Mouse (Mus musculus) heart, postnatal 10 days (tissue): ENCODE results near the gene Rab33b. TPM values are rescaled to one million over a fixed set of nuclear protein-coding genes. Genes with fewer than 3 reads are reported as not detected.

Experiments
- total RNA-seq, 2 experiments: library from RNA; stranded (reverse); gene quantifications; 2 replicates each; pipeline ENCODE4 v1.2.3; 2021

Rab33b gene
- total RNA-seq, 2 experiments from 2014 or later, result 9.8 to 13.9 TPM

Other genes starting within 250 kb of the Rab33b start
- 10 to 100 TPM; 79.8 to 85.1 TPM for gene Elf2, start 143.3 kb upstream of the Rab33b start, total RNA-seq
- under 1 TPM; 0.42 to 0.48 TPM for gene Mgarp, start 87.2 kb upstream of the Rab33b start, total RNA-seq
- gene Ndufc1, start 74.9 kb upstream of the Rab33b start, total RNA-seq, result 1,000 to 10,000 TPM; 1,294 to 1,362 TPM
- 10 to 100 TPM; 48.4 to 48.6 TPM for gene Naa15, start 68.8 kb upstream of the Rab33b start, total RNA-seq
- gene Setd7, start 77.0 kb downstream of the Rab33b start, total RNA-seq, result 10 to 100 TPM; 57.0 to 67.0 TPM
- gene Mgst2, start 176.4 kb downstream of the Rab33b start, total RNA-seq, result 1 to 10 TPM in 1 of 2 experiments, under 1 TPM in 1; 0.35 to 2.1 TPM